In the genomic region with DNA sequence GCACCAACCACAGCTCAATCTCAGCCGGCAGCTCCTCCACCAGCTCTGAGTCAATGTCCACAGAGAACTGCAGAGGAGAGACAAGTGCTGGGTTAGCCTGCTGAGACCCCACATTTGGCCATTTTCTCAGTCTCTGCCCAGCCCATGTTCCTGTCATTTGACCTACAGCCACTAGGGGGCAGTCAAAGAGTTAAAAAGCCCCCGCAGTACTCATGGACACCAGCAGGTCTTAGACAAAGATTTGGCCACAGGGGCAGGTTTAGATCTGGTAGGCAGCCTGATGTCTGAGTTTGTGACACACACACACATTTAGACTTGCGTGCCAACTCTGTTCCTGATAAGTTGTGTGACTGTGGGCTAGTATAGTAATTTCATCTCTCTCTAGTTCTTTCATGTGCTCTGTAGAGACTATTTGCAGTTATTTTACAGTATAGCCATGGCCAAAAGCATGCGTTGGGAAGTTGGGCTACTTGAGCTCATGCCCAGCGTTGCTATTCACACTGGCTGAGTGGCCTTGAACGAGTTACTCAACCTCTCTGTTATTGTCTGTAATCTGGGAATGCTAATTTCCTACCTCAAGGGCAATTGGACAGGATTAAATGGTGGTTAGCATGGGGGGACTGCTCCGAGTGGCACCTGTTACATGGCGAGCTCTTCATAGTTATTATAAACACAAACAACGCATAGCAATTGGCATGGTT, we compare ENCODE assay signal across 8 mouse cellular contexts. TPM values are rescaled to one million over a fixed set of nuclear protein-coding genes. Genes with fewer than 3 reads are reported as not detected.
DNase-seq lines count a peak whose midpoint lies in the region.

No protein-coding gene starts in this region.

- DNase-seq in kidney, adult 9 months, result peak; percentile 70
- DNase-seq in kidney, adult 11 months, result no peak
- peak; percentile 79 for DNase-seq in MN1 (ENCODE audit: low spot score)
- DNase-seq in cerebellum, adult 9-10 months, result peak; percentile 82
- DNase-seq in gastrocnemius, postnatal 10 days, result peak; percentile 51
- DNase-seq in kidney, postnatal 4 days, result peak; percentile 73 to 75
- DNase-seq in mesoderm, embryonic 11.5 days (ENCODE audit: low read depth, low spot score), result peak; percentile 84
- peak; percentile 17 to 56 for DNase-seq in thymus, postnatal 10 days (ENCODE audit: low spot score in 2 of 2)

RNA-seq across cellular contexts. Expression of a gene that starts 6.0 kb away (rescaled TPM):
- 100 to 1,000 TPM; 345 to 347 TPM for total RNA-seq in gastrocnemius, postnatal 10 days (2021)

RNA-seq across cellular contexts. Expression of a gene that starts 29.5 kb away (rescaled TPM):
- 1 to 10 TPM; 3.4 to 4.6 TPM for total RNA-seq in gastrocnemius, postnatal 10 days (2021)

RNA-seq across cellular contexts. Expression of a gene that starts 37.5 kb away (rescaled TPM):
- total RNA-seq in gastrocnemius, postnatal 10 days (2021), result 1 to 10 TPM; 3.5 to 6.1 TPM

RNA-seq across cellular contexts. Expression of a gene that starts 56.3 kb away (rescaled TPM):
- 10 to 100 TPM; 46.8 to 54.9 TPM for total RNA-seq in gastrocnemius, postnatal 10 days (2021)
